Mouse (Mus musculus): ENCODE measurements around the gene Cadps. TPM values are rescaled to one million over a fixed set of nuclear protein-coding genes. Genes with fewer than 3 reads are reported as not detected.
A peak's percentile ranks its signal among the peaks of the same experiment; 100 is the strongest.

Cadps gene
- total RNA-seq, 1 experiment from 2014 or later: not detected

DNA sequence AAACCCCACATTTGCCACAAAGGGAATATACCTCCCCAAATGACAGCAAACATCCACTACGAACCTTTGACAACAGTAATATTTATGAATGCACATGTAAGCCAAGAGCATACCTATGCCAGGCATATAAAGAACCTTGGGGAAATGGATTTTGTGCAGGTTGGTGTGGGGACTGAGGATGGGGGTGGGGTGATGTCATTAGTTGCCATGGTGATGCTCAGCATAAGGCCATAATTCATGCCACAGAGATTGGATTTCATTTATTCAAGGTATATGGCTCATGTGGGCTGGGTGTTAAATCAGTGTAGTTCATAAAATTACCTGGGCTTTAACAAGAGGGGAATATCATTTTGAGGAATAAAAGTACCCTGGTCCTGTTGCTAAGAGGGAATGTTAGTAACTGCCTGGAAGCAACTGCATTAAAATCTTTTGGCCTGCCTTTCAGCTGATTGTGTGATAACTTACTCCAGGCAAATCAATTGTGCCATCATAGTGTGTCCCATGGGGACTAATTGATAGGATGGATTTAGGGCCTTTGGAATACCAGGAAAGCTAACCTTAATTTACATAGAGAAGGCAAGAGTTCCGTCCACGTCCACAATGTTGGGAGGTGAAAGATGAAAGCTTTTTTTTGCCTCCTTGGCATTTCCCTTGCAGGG, 263.2 kb downstream of the Cadps start:
- ATAC-seq (replicated peaks in 1 of 2; ENCODE audit: insufficient read depth in 1 of 2, low FRiP score in 2 of 2, low TSS enrichment in 1 of 2, low read depth in 1 of 2, poor library complexity in 2 of 2, severe bottlenecking in 2 of 2): no peak

DNA sequence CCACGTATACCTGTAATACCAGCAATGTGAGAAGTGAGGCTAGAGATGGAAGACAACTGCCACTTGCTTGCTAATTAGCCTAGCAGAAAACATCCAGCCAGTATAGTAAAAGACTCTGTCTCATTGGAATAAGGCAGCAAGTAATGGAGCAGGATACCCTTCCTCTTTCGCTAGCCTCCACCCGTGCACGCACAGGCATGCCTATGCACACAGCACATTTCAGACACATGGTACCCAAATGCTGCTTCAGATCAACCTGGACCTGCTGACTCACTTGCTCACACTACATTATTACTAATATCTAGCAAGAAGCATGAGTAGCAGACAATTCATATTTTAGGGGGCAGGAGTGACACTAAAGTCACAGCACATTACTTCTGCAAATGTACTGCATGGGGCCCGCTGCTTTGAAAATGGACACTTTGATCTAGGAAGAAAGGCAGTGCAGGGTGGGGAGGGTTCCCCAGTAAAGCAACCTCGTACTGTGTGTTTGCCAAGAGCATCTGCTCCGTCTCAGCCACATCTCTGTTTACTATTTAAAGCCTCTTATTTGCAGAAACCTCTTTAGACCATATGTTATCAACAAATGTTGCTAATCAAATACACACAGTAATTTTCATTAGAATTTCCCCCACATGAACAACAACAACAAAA, 263.8 kb downstream of the Cadps start:
- no peak for ATAC-seq (replicated peaks in 1 of 2; ENCODE audit: insufficient read depth in 1 of 2, low FRiP score in 2 of 2, low TSS enrichment in 1 of 2, low read depth in 1 of 2, poor library complexity in 2 of 2, severe bottlenecking in 2 of 2)

GRCm38 (mm10) chr14:12554486-12554885, 268.4 kb downstream of the Cadps start:
- ATAC-seq (replicated peaks in 1 of 2; ENCODE audit: insufficient read depth in 1 of 2, low FRiP score in 2 of 2, low TSS enrichment in 1 of 2, low read depth in 1 of 2, poor library complexity in 2 of 2, severe bottlenecking in 2 of 2): no peak

GRCm38 (mm10) chr14:12551353-12551752, 271.5 kb downstream of the Cadps start:
- ATAC-seq (replicated peaks in 1 of 2; ENCODE audit: insufficient read depth in 1 of 2, low FRiP score in 2 of 2, low TSS enrichment in 1 of 2, low read depth in 1 of 2, poor library complexity in 2 of 2, severe bottlenecking in 2 of 2): no peak

- ATAC-seq (replicated peaks in 1 of 2; ENCODE audit: insufficient read depth in 1 of 2, low FRiP score in 2 of 2, low TSS enrichment in 1 of 2, low read depth in 1 of 2, poor library complexity in 2 of 2, severe bottlenecking in 2 of 2): no peak
These were observed 271.9 kb downstream of the Cadps start for GRCm38 (mm10) chr14:12550931-12551330.

DNA sequence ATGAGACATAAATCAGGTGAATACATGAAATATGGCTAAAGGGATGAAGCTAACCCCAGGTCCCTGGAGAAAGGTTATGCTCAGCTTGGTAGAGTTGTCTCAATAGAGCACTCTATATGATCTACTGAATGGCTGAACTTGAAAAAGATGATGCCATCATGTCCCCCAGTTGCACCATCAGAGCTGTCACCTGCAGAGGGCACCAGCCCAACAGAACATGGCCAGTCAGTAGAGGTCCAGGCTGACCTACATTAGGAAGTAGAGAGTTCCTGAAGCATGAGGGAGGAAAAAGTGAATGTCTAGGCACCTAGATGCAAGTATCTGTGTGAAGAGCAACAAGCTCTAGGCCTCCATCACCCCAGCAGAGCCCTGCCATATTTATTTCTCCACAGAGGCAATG, 273.6 kb downstream of the Cadps start:
- ATAC-seq (replicated peaks in 1 of 2; ENCODE audit: insufficient read depth in 1 of 2, low FRiP score in 2 of 2, low TSS enrichment in 1 of 2, low read depth in 1 of 2, poor library complexity in 2 of 2, severe bottlenecking in 2 of 2): no peak

DNA sequence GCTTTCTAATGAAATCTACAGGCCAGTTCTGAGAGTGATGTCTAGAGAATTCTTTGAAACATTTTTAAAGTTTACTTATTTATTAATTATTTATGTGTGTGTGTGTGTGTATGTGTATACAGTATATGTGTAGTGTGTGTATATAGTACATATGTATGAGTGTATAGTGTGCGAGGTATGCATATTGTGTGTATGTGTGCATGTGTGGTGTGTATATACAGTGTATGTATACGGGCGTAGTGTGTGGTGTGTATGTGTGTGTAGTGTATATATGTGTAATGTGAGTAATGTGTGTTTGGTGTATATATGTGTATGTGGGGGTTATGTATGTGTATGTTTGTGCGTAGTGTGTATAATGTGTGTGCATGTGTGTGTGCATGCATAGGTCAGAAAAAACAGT, 275.4 kb downstream of the Cadps start:
- ATAC-seq (replicated peaks in 1 of 2; ENCODE audit: insufficient read depth in 1 of 2, low FRiP score in 2 of 2, low TSS enrichment in 1 of 2, low read depth in 1 of 2, poor library complexity in 2 of 2, severe bottlenecking in 2 of 2): no peak

DNA sequence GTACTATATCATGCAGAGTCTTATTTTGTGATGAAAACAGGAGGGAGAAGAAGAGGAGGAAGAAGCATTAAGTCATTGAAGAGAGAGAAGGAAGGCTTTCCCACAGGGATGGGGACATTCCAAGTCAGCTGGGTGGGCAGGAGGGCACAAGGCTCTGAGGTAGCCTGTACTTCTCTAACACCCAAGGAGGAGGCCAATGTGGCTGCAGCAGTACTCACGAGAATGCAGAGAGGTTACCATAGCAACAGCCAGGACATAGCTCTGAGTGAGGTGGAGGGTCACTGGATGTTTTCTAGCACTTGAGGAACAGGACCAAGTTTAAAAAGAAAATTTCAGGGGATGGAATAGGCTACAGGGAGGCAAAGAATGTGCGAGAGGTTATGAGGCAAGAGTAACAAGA, 281.1 kb downstream of the Cadps start:
- no peak for ATAC-seq (replicated peaks in 1 of 2; ENCODE audit: insufficient read depth in 1 of 2, low FRiP score in 2 of 2, low TSS enrichment in 1 of 2, low read depth in 1 of 2, poor library complexity in 2 of 2, severe bottlenecking in 2 of 2)

- no peak for ATAC-seq (replicated peaks in 1 of 2; ENCODE audit: insufficient read depth in 1 of 2, low FRiP score in 2 of 2, low TSS enrichment in 1 of 2, low read depth in 1 of 2, poor library complexity in 2 of 2, severe bottlenecking in 2 of 2)
These were observed 283.8 kb downstream of the Cadps start for GRCm38 (mm10) chr14:12539071-12539470.

DNA sequence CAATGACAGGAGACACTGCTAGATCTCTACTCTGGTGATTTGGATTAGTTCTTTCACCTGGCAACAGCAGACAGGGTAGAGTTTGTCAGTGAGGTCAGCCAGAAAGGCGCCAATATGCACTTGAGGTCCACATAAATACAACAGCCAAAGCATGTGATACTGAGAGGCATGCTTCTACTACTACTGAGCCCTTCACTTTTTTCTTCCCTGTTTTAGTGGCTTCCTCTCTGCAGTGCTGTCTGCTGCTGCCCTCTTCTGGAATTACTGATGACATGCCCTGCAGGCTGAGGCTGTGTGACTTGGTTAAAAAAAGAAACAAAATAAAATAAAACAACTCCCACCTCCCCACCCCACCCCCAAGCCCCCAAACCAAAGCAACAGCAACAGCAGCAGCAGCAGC, 291.8 kb downstream of the Cadps start:
- ATAC-seq (replicated peaks in 1 of 2; ENCODE audit: insufficient read depth in 1 of 2, low FRiP score in 2 of 2, low TSS enrichment in 1 of 2, low read depth in 1 of 2, poor library complexity in 2 of 2, severe bottlenecking in 2 of 2): peak; percentile 39 to 69; a peak in 1 of 4 replicates

GRCm38 (mm10) chr14:12530554-12530953, 292.3 kb downstream of the Cadps start:
- no peak for ATAC-seq (replicated peaks in 1 of 2; ENCODE audit: insufficient read depth in 1 of 2, low FRiP score in 2 of 2, low TSS enrichment in 1 of 2, low read depth in 1 of 2, poor library complexity in 2 of 2, severe bottlenecking in 2 of 2)

- ATAC-seq (replicated peaks in 1 of 2; ENCODE audit: insufficient read depth in 1 of 2, low FRiP score in 2 of 2, low TSS enrichment in 1 of 2, low read depth in 1 of 2, poor library complexity in 2 of 2, severe bottlenecking in 2 of 2): peak; percentile 73 to 80
These were observed 292.8 kb downstream of the Cadps start for GRCm38 (mm10) chr14:12529961-12530542.

GRCm38 (mm10) chr14:12527296-12527695, 295.6 kb downstream of the Cadps start:
- no peak for ATAC-seq (replicated peaks in 1 of 2; ENCODE audit: insufficient read depth in 1 of 2, low FRiP score in 2 of 2, low TSS enrichment in 1 of 2, low read depth in 1 of 2, poor library complexity in 2 of 2, severe bottlenecking in 2 of 2)

- no peak for ATAC-seq (replicated peaks in 1 of 2; ENCODE audit: insufficient read depth in 1 of 2, low FRiP score in 2 of 2, low TSS enrichment in 1 of 2, low read depth in 1 of 2, poor library complexity in 2 of 2, severe bottlenecking in 2 of 2)
These were observed 315.9 kb downstream of the Cadps start for GRCm38 (mm10) chr14:12507018-12507417.

- no peak for ATAC-seq (replicated peaks in 1 of 2; ENCODE audit: insufficient read depth in 1 of 2, low FRiP score in 2 of 2, low TSS enrichment in 1 of 2, low read depth in 1 of 2, poor library complexity in 2 of 2, severe bottlenecking in 2 of 2)
These were observed 318.5 kb downstream of the Cadps start for GRCm38 (mm10) chr14:12504191-12504947.

GRCm38 (mm10) chr14:12462206-12462605, 360.7 kb downstream of the Cadps start:
- no peak for ATAC-seq (replicated peaks in 1 of 2; ENCODE audit: insufficient read depth in 1 of 2, low FRiP score in 2 of 2, low TSS enrichment in 1 of 2, low read depth in 1 of 2, poor library complexity in 2 of 2, severe bottlenecking in 2 of 2)

GRCm38 (mm10) chr14:12459700-12460099, 363.2 kb downstream of the Cadps start:
- ATAC-seq (replicated peaks in 1 of 2; ENCODE audit: insufficient read depth in 1 of 2, low FRiP score in 2 of 2, low TSS enrichment in 1 of 2, low read depth in 1 of 2, poor library complexity in 2 of 2, severe bottlenecking in 2 of 2): peak in 1 of 2 experiments; percentile 21; a peak in 1 of 4 replicates

GRCm38 (mm10) chr14:12455064-12455591, 367.8 kb downstream of the Cadps start:
- no peak for ATAC-seq (replicated peaks in 1 of 2; ENCODE audit: insufficient read depth in 1 of 2, low FRiP score in 2 of 2, low TSS enrichment in 1 of 2, low read depth in 1 of 2, poor library complexity in 2 of 2, severe bottlenecking in 2 of 2)

Data from hematopoietic stem cell, adult 5-6 weeks (primary cell).